Mouse (Mus musculus) heart, postnatal 0 days (tissue): Measurements from ENCODE around the gene Anks3.

Experiments
- CTCF ChIP-seq: IDR thresholded peaks from 2 replicates; pipeline ENCODE4 v1.5.1; 2016; ENCODE audit warnings: antibody characterized with exemption, control low read depth, low read depth
- EP300 ChIP-seq: IDR thresholded peaks from 2 replicates; pipeline ENCODE4 v1.6.1; 2016; ENCODE audit warnings: antibody characterized with exemption, low read depth

DNA sequence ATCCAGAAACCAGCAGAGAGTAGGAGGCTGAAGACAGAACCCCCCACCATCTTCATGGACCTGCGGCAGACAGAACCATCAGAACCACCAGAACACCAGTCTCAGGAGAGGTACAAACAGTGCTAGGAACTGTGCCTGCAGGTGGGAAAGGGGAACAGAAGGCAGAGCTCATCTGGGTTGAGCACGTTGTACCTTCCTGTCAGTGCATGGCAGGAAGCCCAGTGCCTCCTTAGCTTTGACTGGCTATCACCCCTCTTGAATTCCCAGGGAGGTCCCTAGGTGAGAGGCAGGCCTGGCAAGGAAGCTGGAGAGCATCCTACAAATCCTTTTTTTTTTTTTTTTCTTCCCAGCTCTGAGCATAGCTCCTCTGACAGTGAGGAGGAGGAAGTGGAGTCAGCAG lies 12.2 kb upstream of the Anks3 start:
- TF ChIP-seq CTCF (no peak), EP300 (no peak)
